Mouse (Mus musculus) heart, adult 11 months (tissue): ENCODE data around the gene Capns1.
A peak's percentile ranks its signal among the peaks of the same experiment; 100 is the strongest.

Experiments used
- DNase-seq: peaks from one replicate; pipeline ENCODE4 v3.0.0; 2022

The Capns1 gene

GRCm38 (mm10) chr7:30170283-30170951 lies 28.2 kb downstream of the Capns1 start:
- DNase-seq, result peak; percentile 77

- peak; percentile 100 for DNase-seq
These were observed 28.9 kb downstream of the Capns1 start, which contains the start of gene Zfp146 for GRCm38 (mm10) chr7:30169583-30170282. Gene Zfp146 (minus strand): TSS chr7:30169750.

- no peak for DNase-seq
These were observed 29.6 kb downstream of the Capns1 start for GRCm38 (mm10) chr7:30168914-30169582.

DNA sequence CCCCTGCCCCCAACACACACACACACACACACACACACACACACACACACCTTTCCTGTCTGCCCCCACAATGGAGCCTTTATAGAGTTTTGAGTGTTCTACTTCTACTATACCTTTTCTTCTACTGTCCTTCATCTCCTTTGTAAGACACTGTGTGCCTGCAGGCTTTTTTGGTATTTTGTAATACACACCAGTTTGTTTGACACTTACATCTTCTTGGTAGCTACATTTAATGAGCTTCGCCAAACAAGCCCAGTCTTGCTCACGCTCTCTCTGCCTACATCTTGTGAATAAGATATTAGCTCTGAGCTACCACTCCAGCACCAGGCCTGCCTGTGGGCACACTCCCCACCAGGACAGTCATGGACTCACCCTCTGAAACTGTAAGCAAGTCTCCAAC lies 33.9 kb downstream of the Capns1 start:
- DNase-seq, result no peak

DNA sequence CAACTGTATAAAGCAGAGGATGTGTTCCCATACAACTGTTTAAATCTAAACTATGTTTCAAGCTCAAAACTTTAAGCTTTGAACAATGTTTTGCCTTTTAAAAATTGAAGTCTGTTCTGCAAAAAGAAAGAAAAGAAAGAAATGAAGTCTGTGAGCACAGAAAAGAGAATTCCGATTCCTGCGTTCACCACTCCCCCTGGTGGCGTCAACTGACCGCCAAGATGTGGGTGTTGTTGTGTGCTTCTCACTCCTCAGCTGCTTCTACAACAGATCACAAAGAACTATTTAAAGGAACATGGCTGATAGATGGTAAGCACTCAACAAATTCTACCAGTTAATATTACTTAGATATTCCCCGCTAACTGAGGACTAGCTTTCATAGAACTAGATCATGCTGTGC lies 35.5 kb downstream of the Capns1 start:
- DNase-seq, result no peak

DNA sequence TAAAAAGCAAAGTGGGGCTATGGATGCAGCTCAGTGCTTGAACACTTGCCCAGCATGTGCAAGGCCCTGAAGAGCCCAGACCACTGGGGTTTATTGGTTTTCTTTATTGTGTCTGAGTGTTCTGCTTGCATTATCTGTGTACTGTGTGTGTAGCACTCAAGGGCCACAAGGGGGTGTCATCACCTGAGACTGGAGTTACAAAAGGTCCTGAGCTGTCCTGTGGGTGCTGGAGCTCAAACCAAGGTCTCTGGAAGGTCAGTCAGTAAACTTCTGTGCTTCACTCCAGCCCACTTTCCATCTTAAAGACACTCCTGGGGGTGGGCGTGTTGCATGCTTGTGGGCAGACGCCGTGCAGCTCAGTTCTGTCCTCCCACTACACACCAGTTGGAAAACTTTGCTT lies 43.1 kb downstream of the Capns1 start:
- no peak for DNase-seq

GRCm38 (mm10) chr7:30154040-30154439 lies 44.6 kb downstream of the Capns1 start:
- no peak for DNase-seq

GRCm38 (mm10) chr7:30147011-30147410 lies 51.6 kb downstream of the Capns1 start:
- no peak for DNase-seq

- peak; percentile 96 for DNase-seq
These were observed 54.9 kb downstream of the Capns1 start for GRCm38 (mm10) chr7:30143555-30144209.

DNA sequence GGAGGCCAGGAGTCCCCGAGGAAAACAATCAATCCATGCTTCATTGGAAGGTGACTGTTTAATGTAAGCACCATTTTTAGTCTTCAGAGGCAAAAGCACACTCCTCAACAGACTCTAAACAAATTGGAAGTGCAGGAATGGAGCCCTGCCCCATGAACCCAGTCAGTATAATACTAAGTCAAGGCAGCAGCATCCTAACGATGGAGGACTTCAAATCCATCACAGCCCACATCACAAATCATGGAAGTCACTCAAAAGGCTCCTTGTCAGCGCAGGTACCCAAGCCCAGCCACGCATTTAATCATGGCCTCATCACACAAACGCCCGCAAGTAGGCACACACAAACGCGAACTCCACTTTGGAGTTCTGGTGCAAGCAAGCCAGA lies 55.4 kb downstream of the Capns1 start:
- DNase-seq, result no peak
